Mouse (Mus musculus) heart, adult 2 months (tissue): ENCODE results near the gene Adprhl1.

Experiments used
- CTCF ChIP-seq: fragments of 200-600 bp; IDR thresholded peaks from 2 replicates; pipeline ENCODE4 v1.8.1; 2022; ENCODE audit warnings: antibody characterized with exemption, mild to moderate bottlenecking, moderate library complexity
- EP300 ChIP-seq: fragments of 200-500 bp; IDR thresholded peaks from 2 replicates; pipeline ENCODE4 v1.6.1; 2011; ENCODE audit warnings: low read depth, low read length, control low read depth; ENCODE audit not compliant: insufficient read depth
- POLR2A ChIP-seq: fragments of 200-500 bp; IDR thresholded peaks from 2 replicates; pipeline ENCODE4 v1.6.1; 2011; ENCODE audit warnings: mild to moderate bottlenecking, low read depth, low read length, control low read depth; ENCODE audit not compliant: insufficient read depth

DNA sequence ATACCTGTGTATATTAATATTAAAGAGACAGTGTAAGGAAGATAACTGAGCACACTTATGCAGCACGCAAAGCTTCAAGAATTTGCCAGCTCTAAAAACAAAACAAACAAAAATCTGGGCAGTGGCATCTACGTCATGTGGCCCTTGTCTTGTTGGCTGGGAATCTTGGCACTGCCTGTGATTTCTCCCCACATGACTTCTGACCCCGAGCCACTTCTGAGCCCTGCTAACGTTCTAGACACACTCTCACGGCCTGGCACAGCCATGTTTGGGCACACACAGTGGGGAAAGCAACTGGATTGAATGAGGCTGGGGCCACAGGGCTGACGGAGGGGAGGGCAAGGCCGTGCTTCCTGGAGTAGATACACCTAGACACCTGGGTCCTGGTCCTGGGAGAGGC is 13.3 kb downstream of the Adprhl1 start:
- no peak for TF ChIP-seq POLR2A
- TF ChIP-seq CTCF: no peak
- TF ChIP-seq EP300: peak; percentile 91
